Mouse (Mus musculus) common myeloid progenitor, adult 5-6 weeks (primary cell): ENCODE measurements around the gene Serpinb11. TPM values are rescaled to one million over a fixed set of nuclear protein-coding genes. Genes with fewer than 3 reads are reported as not detected.

Experiments used
- total RNA-seq: library from RNA; stranded (forward); fragments of 200-1000, 187-1606 nt; gene quantifications from 2 replicates; pipeline ENCODE4 v1.2.3, GENCODE M21; 2017

Serpinb11 gene
- total RNA-seq, 1 experiment from 2014 or later = not detected

Other genes starting within 250 kb of the Serpinb11 start
- not detected in 2 replicates for gene Serpinb3b, start 82.8 kb upstream of the Serpinb11 start, total RNA-seq
- gene Serpinb3c, start 82.8 kb upstream of the Serpinb11 start, total RNA-seq = not detected in 2 replicates
- gene Serpinb7, start 38.5 kb downstream of the Serpinb11 start, total RNA-seq = not detected in 2 replicates
- not detected in 2 replicates for gene Serpinb2, start 150.2 kb downstream of the Serpinb11 start, total RNA-seq
- gene Serpinb8, start 228.8 kb downstream of the Serpinb11 start, total RNA-seq = 0.19 and 0.55 TPM in 2 replicates